Mouse (Mus musculus) heart, postnatal 0 days (tissue): Measurements from ENCODE around the gene Micu1.

ENCODE experiments used
- CTCF ChIP-seq: IDR thresholded peaks from 2 replicates; pipeline ENCODE4 v1.5.1; 2016; ENCODE audit warnings: antibody characterized with exemption, control low read depth, low read depth
- EP300 ChIP-seq: IDR thresholded peaks from 2 replicates; pipeline ENCODE4 v1.6.1; 2016; ENCODE audit warnings: antibody characterized with exemption, low read depth

- no peak for TF ChIP-seq CTCF
- no peak for TF ChIP-seq EP300
Measured at GRCm38 (mm10) chr10:59679189-59679588, 23.1 kb upstream of the Micu1 start.
